Comparison of ENCODE assay signal across 22 mouse cellular contexts in genomic region chr4:98023245-98023792, GRCm38 (mm10).
DNase-seq lines count a peak whose midpoint lies in the region; ATAC-seq lines count a peak whose summit lies in the region.
"Had no signal": no experiment of that assay in that cellular context is flagged by ENCODE, and none has a peak within 500 bp of the region (broad histone marks: within the 10 kb centered on the region; RNA-seq: fewer than 3 reads in every experiment).

No protein-coding gene starts in this region.

- no peak overlapping the region for H3K4me2 ChIP-seq in hindbrain, embryonic 11.5 days (replicated peaks; ENCODE audit: low read depth, low read length)
- no peak overlapping the region for H3K4me2 ChIP-seq in forebrain, embryonic 15.5 days (replicated peaks)
- H3K4me2 ChIP-seq in hindbrain, embryonic 16.5 days (ENCODE audit: low read length) = no peak overlapping the region
- H3K4me2 ChIP-seq: embryonic facial prominence, embryonic 13.5 days; liver, embryonic 12.5 days had no signal

- H3K27ac ChIP-seq in hindbrain, embryonic 11.5 days (ENCODE audit: low read depth, low read length) = no peak overlapping the region
- no peak overlapping the region for H3K27ac ChIP-seq in hindbrain, embryonic 10.5 days
- H3K27ac ChIP-seq in forebrain, embryonic 15.5 days (replicated peaks) = peak overlapping the region; percentile 77
- 0 out of 2 replicates have a peak overlapping the region, but pooled peaks have one; percentile 31 for H3K27ac ChIP-seq in hindbrain, embryonic 16.5 days (ENCODE audit: low read depth, low read length)
- H3K27ac ChIP-seq: embryonic facial prominence, embryonic 13.5 days; layer of hippocampus, adult 2 months; liver, embryonic 12.5 days had no signal

- intact Hi-C loops in left cerebral cortex, postnatal 36 days (cut with DNase I) = no loop called here
- intact Hi-C loops in heart, postnatal 25 days (cut with DNase I) = no loop called here

- H3K36me3 ChIP-seq in hindbrain, embryonic 11.5 days (ENCODE audit: control insufficient read depth, insufficient read depth, low read length) = no peaks in the 10 kb centered on the region
- peaks cover 7% of the 10 kb centered on the region; the same call in 1 of the 2 replicates for H3K36me3 ChIP-seq in hindbrain, embryonic 10.5 days
- H3K36me3 ChIP-seq in forebrain, embryonic 15.5 days = no peaks in the 10 kb centered on the region
- H3K36me3 ChIP-seq in hindbrain, embryonic 16.5 days (ENCODE audit: control insufficient read depth, insufficient read depth, low read length) = no peaks in the 10 kb centered on the region
- H3K36me3 ChIP-seq: liver, embryonic 12.5 days had no signal

- WGBS in hindbrain, embryonic 11.5 days = 80% methylated on average over 6 of the region's 6 CpGs
- WGBS in hindbrain, embryonic 10.5 days = 84% methylated on average over 6 of the region's 6 CpGs
- 16% methylated on average over 6 of the region's 6 CpGs for WGBS in forebrain, embryonic 15.5 days
- whole genome bisulfite sequencing in hindbrain, embryonic 16.5 days = 39% methylated on average over 6 of the region's 6 CpGs

- H3K4me1 ChIP-seq in hindbrain, embryonic 11.5 days (replicated peaks; ENCODE audit: control insufficient read depth, insufficient read depth, low read length) = no peaks in the 10 kb centered on the region
- peaks cover 4% of the 10 kb centered on the region for H3K4me1 ChIP-seq in hindbrain, embryonic 10.5 days (replicated peaks)
- peaks cover 28% of the 10 kb centered on the region for H3K4me1 ChIP-seq in forebrain, embryonic 15.5 days
- no peaks in the 10 kb centered on the region; the same call in 1 of the 2 replicates for H3K4me1 ChIP-seq in hindbrain, embryonic 16.5 days (ENCODE audit: control insufficient read depth, insufficient read depth, low read depth, low read length)
- H3K4me1 ChIP-seq: embryonic facial prominence, embryonic 13.5 days; liver, embryonic 12.5 days had no signal

- 0 out of 2 replicates have a peak, but pooled peaks have one; percentile 14 for ATAC-seq in hindbrain, embryonic 11.5 days (ENCODE audit: low FRiP score)
- ATAC-seq in forebrain, embryonic 15.5 days (replicated peaks) = peak; percentile 68
- ATAC-seq in hindbrain, embryonic 16.5 days = peak; percentile 54; the same call in 1 of the 2 replicates
- ATAC-seq: liver, embryonic 12.5 days had no signal

- no peaks in the 10 kb centered on the region for H3K9me3 ChIP-seq in hindbrain, embryonic 11.5 days (ENCODE audit: control insufficient read depth, low read length)
- H3K9me3 ChIP-seq in hindbrain, embryonic 10.5 days = no peaks in the 10 kb centered on the region
- H3K9me3 ChIP-seq in forebrain, embryonic 15.5 days = no peaks in the 10 kb centered on the region
- no peaks in the 10 kb centered on the region for H3K9me3 ChIP-seq in hindbrain, embryonic 16.5 days (ENCODE audit: control insufficient read depth, low read length)
- H3K9me3 ChIP-seq: embryonic facial prominence, embryonic 13.5 days; liver, embryonic 12.5 days; megakaryocyte, embryonic 14.5 days had no signal

- no peak overlapping the region for H3K9ac ChIP-seq in hindbrain, embryonic 11.5 days (ENCODE audit: low read depth, low read length)
- H3K9ac ChIP-seq in forebrain, embryonic 15.5 days (replicated peaks) = no peak overlapping the region
- H3K9ac ChIP-seq in hindbrain, embryonic 16.5 days (ENCODE audit: low read depth, low read length) = no peak overlapping the region
- H3K9ac ChIP-seq: embryonic facial prominence, embryonic 13.5 days; liver, embryonic 12.5 days had no signal

- no peaks in the 10 kb centered on the region for H3K27me3 ChIP-seq in hindbrain, embryonic 11.5 days (ENCODE audit: control insufficient read depth, insufficient read depth, low read length)
- H3K27me3 ChIP-seq in hindbrain, embryonic 10.5 days (ENCODE audit: insufficient read depth, poor library complexity, severe bottlenecking) = no peaks in the 10 kb centered on the region
- no peaks in the 10 kb centered on the region for H3K27me3 ChIP-seq in forebrain, embryonic 15.5 days
- no peaks in the 10 kb centered on the region for H3K27me3 ChIP-seq in hindbrain, embryonic 16.5 days (replicated peaks; ENCODE audit: control insufficient read depth, insufficient read depth, low read length)
- H3K27me3 ChIP-seq: embryonic facial prominence, embryonic 13.5 days; liver, embryonic 12.5 days had no signal

- H3K4me3 ChIP-seq in hindbrain, embryonic 11.5 days (ENCODE audit: low read depth, low read length) = no peak overlapping the region
- H3K4me3 ChIP-seq in hindbrain, embryonic 10.5 days = no peak overlapping the region
- no peak overlapping the region for H3K4me3 ChIP-seq in forebrain, embryonic 15.5 days
- no peak overlapping the region for H3K4me3 ChIP-seq in hindbrain, embryonic 16.5 days (ENCODE audit: low read length)
- H3K4me3 ChIP-seq: embryonic facial prominence, embryonic 13.5 days; layer of hippocampus, adult 2 months; liver, embryonic 12.5 days; megakaryocyte, embryonic 14.5 days; myocyte had no signal

- DNase-seq in hindbrain, embryonic 11.5 days (ENCODE audit: low spot score) = no peak
- no peak for DNase-seq in hindbrain, embryonic 10.5 days (ENCODE audit: low spot score)
- peak; percentile 8 for DNase-seq in MN1 (ENCODE audit: low spot score)
- no peak for DNase-seq in left cerebral cortex, postnatal 36 days (ENCODE audit: low spot score in 2 of 2)
- no peak for DNase-seq in heart, postnatal 25 days (ENCODE audit: low spot score)
- no peak for DNase-seq in kidney, postnatal 25 days
- DNase-seq: adrenal gland, adult 2 months; B cell, adult 2 months; cerebellum, adult 9-11 months; gastrocnemius, postnatal 36 days; kidney, adult 2 months; kidney, postnatal 10 days; layer of hippocampus, postnatal 36 days; lung, adult 2 months; thymus, postnatal 4 days had no signal

Comparison
In these comparisons a context has a peak if more than half of its experiments do, and no peak if none do; other contexts are left out.
1. H3K27ac ChIP-seq: peak in forebrain, embryonic 15.5 days (single experiment) and hindbrain, embryonic 16.5 days (single experiment); none in hindbrain, embryonic 11.5 days (single experiment) and hindbrain, embryonic 10.5 days (single experiment).
2. ATAC-seq: peak in every context shown above with its lines; median percentile 68 in forebrain, embryonic 15.5 days; 54 in hindbrain, embryonic 16.5 days; 14 in hindbrain, embryonic 11.5 days.